Mouse (Mus musculus): ENCODE results near the gene Gch1.

DNA sequence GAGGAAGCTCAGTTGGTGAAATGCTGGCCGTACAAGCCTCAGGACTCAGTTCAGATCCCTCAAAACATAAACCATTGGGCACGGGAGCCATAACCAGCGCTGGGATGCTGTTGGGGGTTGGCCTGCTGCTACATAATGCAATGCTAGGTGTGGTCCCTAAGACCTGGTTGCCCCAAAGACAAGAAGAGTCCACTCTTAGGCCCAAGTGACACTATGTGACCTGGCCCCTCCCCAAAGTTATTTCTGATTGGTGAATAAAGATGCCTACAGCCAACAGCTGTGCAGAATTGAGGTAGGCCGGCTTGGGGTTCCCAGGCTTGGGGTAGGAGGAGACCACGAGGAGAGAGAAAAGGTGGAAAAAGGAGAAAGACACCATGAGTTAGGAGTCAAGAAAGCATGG, 10.4 kb downstream of the Gch1 start:
- no peak for TF ChIP-seq CTCF (IDR thresholded peaks at IDR 0.05; ENCODE audit: control insufficient read depth, insufficient read depth, insufficient replicate concordance, low read depth, low read length)
- no peak for TF ChIP-seq POLR2A (IDR thresholded peaks at IDR 0.05; ENCODE audit: control insufficient read depth, low read depth, low read length)
